Mouse (Mus musculus): ENCODE data around the gene Cul7. TPM values are rescaled to one million over a fixed set of nuclear protein-coding genes. Genes with fewer than 3 reads are reported as not detected.

Gene Cul7
- polyA plus RNA-seq, 1 experiment from 2014 or later: 41.9 TPM

Other genes starting within 250 kb of the Cul7 start
- gene Crip3, start 221.4 kb upstream of the Cul7 start, polyA plus RNA-seq (2015; fragmentation: Nextera tagmentation; extraction: Ambion mirVana): 3.0 and 3.6 TPM in 2 replicates
- not detected in 2 replicates for gene Slc22a7, start 211.9 kb upstream of the Cul7 start, polyA plus RNA-seq (2015; fragmentation: Nextera tagmentation; extraction: Ambion mirVana)
- gene Ttbk1, start 162.7 kb upstream of the Cul7 start, polyA plus RNA-seq (2015; fragmentation: Nextera tagmentation; extraction: Ambion mirVana): 4.7 and 5.5 TPM in 2 replicates
- gene Dnph1, start 153.6 kb upstream of the Cul7 start, polyA plus RNA-seq (2015; fragmentation: Nextera tagmentation; extraction: Ambion mirVana): 11.1 and 11.5 TPM in 2 replicates
- 26.8 and 28.0 TPM in 2 replicates for gene Cul9, start 103.9 kb upstream of the Cul7 start, polyA plus RNA-seq (2015; fragmentation: Nextera tagmentation; extraction: Ambion mirVana)
- 3.0 and 3.2 TPM in 2 replicates for gene Srf, start 94.2 kb upstream of the Cul7 start, polyA plus RNA-seq (2015; fragmentation: Nextera tagmentation; extraction: Ambion mirVana)
- gene Ptk7, start 20.8 kb upstream of the Cul7 start, polyA plus RNA-seq (2015; fragmentation: Nextera tagmentation; extraction: Ambion mirVana): 26.9 and 28.8 TPM in 2 replicates
- 32.4 and 39.7 TPM in 2 replicates for gene Klc4, start 4.3 kb upstream of the Cul7 start, polyA plus RNA-seq (2015; fragmentation: Nextera tagmentation; extraction: Ambion mirVana)
- 58.9 and 60.8 TPM in 2 replicates for gene Mrpl2, start 4.1 kb upstream of the Cul7 start, polyA plus RNA-seq (2015; fragmentation: Nextera tagmentation; extraction: Ambion mirVana)
- gene Rrp36, start 24.0 kb downstream of the Cul7 start, polyA plus RNA-seq (2015; fragmentation: Nextera tagmentation; extraction: Ambion mirVana): 51.8 and 52.4 TPM in 2 replicates
- 285 and 318 TPM in 2 replicates for gene Mea1, start 28.5 kb downstream of the Cul7 start, polyA plus RNA-seq (2015; fragmentation: Nextera tagmentation; extraction: Ambion mirVana)
- gene Klhdc3, start 30.6 kb downstream of the Cul7 start, polyA plus RNA-seq (2015; fragmentation: Nextera tagmentation; extraction: Ambion mirVana): 173 TPM in 2 replicates
- gene Ppp2r5d, start 54.8 kb downstream of the Cul7 start, polyA plus RNA-seq (2015; fragmentation: Nextera tagmentation; extraction: Ambion mirVana): 94.8 and 102 TPM in 2 replicates
- gene Pex6, start 61.1 kb downstream of the Cul7 start, polyA plus RNA-seq (2015; fragmentation: Nextera tagmentation; extraction: Ambion mirVana): 22.6 and 22.7 TPM in 2 replicates
- gene Gnmt, start 78.8 kb downstream of the Cul7 start, polyA plus RNA-seq (2015; fragmentation: Nextera tagmentation; extraction: Ambion mirVana): 0.68 and 0.83 TPM in 2 replicates
- 67.7 and 67.8 TPM in 2 replicates for gene Cnpy3, start 101.9 kb downstream of the Cul7 start, polyA plus RNA-seq (2015; fragmentation: Nextera tagmentation; extraction: Ambion mirVana)
- not detected in 2 replicates for gene Ptcra, start 113.4 kb downstream of the Cul7 start, polyA plus RNA-seq (2015; fragmentation: Nextera tagmentation; extraction: Ambion mirVana)
- 48.1 and 53.7 TPM in 2 replicates for gene 2310039H08Rik, start 122.3 kb downstream of the Cul7 start, polyA plus RNA-seq (2015; fragmentation: Nextera tagmentation; extraction: Ambion mirVana)
- 78.4 and 84.2 TPM in 2 replicates for gene Rpl7l1, start 132.3 kb downstream of the Cul7 start, polyA plus RNA-seq (2015; fragmentation: Nextera tagmentation; extraction: Ambion mirVana)
- 9.5 and 10.9 TPM in 2 replicates for gene Bicral, start 208.1 kb downstream of the Cul7 start, polyA plus RNA-seq (2015; fragmentation: Nextera tagmentation; extraction: Ambion mirVana)
- gene Tbcc, start 240.3 kb downstream of the Cul7 start, polyA plus RNA-seq (2015; fragmentation: Nextera tagmentation; extraction: Ambion mirVana): 49.5 and 52.6 TPM in 2 replicates